Mouse (Mus musculus): ENCODE results near the gene Calhm5. TPM values are rescaled to one million over a fixed set of nuclear protein-coding genes. Genes with fewer than 3 reads are reported as not detected.

Calhm5 gene
- total and polyA plus RNA-seq, 2 experiments: 0.04 to 0.18 TPM

GRCm38 (mm10) chr10:34069606-34070005 is 26.7 kb downstream of the Calhm5 start:
- Histone ChIP-seq H3K4me3 (ENCODE audit: insufficient read depth, low read depth, low read length) (no peak overlapping the region), H3K4me1 (ENCODE audit: control insufficient read depth, insufficient read depth, low read length) (no peaks in the 10 kb centered on the region), H3K79me2 (ENCODE audit: control insufficient read depth, insufficient read depth, low read length) (no peaks in the 10 kb centered on the region), H3K27ac (replicated peaks; ENCODE audit: insufficient read depth, low read depth, low read length) (no peak overlapping the region), H3K9ac (ENCODE audit: low read depth, low read length) (no peak overlapping the region), H3K36me3 (ENCODE audit: control insufficient read depth, insufficient read depth, low read length) (no peaks in the 10 kb centered on the region), H3K27me3 (ENCODE audit: control insufficient read depth, insufficient read depth, low read length) (no peaks in the 10 kb centered on the region; the same call in 1 of the 2 replicates)
- WGBS: 63% methylated on average over 1 of the region's 1 CpGs
- no peak for DNase-seq (ENCODE audit: extremely low read depth, low read depth, low spot score)
- TF ChIP-seq CTCF (IDR thresholded peaks at IDR 0.05; ENCODE audit: low read depth, low read length): no peak
- no peak for TF ChIP-seq POLR2A (IDR thresholded peaks at IDR 0.05; ENCODE audit: extremely low read depth, insufficient read depth, low read length)

GRCm38 (mm10) chr10:34066591-34066990 is 29.7 kb downstream of the Calhm5 start:
- no peak overlapping the region for H3K27ac ChIP-seq (replicated peaks; ENCODE audit: insufficient read depth, low read depth, low read length)
- no peak for DNase-seq (ENCODE audit: extremely low read depth, low read depth, low spot score)
- TF ChIP-seq CTCF (IDR thresholded peaks at IDR 0.05; ENCODE audit: low read depth, low read length): no peak
- no peak for TF ChIP-seq POLR2A (IDR thresholded peaks at IDR 0.05; ENCODE audit: extremely low read depth, insufficient read depth, low read length)
- no peak overlapping the region for H3K9ac ChIP-seq (ENCODE audit: low read depth, low read length)
- WGBS: 40% methylated on average over 3 of the region's 3 CpGs
- no peaks in the 10 kb centered on the region for H3K4me1 ChIP-seq (ENCODE audit: control insufficient read depth, insufficient read depth, low read length)
- no peaks in the 10 kb centered on the region for H3K36me3 ChIP-seq (ENCODE audit: control insufficient read depth, insufficient read depth, low read length)
- no peaks in the 10 kb centered on the region for H3K79me2 ChIP-seq (ENCODE audit: control insufficient read depth, insufficient read depth, low read length)
- H3K27me3 ChIP-seq (ENCODE audit: control insufficient read depth, insufficient read depth, low read length): no peaks in the 10 kb centered on the region; the same call in 1 of the 2 replicates
- H3K4me3 ChIP-seq (ENCODE audit: insufficient read depth, low read depth, low read length): no peak overlapping the region

DNA sequence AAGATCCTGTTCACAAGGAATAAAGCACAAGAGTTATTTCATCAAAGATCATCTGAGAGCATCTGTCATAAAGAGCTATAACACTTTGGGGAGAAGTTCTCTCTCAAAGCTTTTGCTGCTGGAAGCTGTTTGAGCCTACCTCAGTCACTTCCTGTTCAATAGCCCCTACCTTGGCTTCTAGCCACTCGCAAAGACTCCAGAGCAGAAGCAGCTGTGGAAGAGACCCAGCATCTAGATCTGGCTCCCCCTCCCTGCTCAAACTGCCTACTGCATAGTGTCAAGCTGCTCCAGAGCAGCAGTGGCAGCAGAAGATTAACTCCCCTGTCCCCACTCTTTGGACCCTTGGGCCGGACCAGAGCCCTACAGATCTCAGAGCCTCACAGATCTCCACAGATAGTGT is 42.3 kb downstream of the Calhm5 start:
- no peak for DNase-seq (ENCODE audit: extremely low read depth, low read depth, low spot score)
- H3K36me3 ChIP-seq (ENCODE audit: control insufficient read depth, insufficient read depth, low read length): no peaks in the 10 kb centered on the region
- no peaks in the 10 kb centered on the region for H3K79me2 ChIP-seq (ENCODE audit: control insufficient read depth, insufficient read depth, low read length)
- H3K4me1 ChIP-seq (ENCODE audit: control insufficient read depth, insufficient read depth, low read length): no peaks in the 10 kb centered on the region
- 86% methylated on average over 2 of the region's 2 CpGs for WGBS
- no peak overlapping the region for H3K4me3 ChIP-seq (ENCODE audit: insufficient read depth, low read depth, low read length)
- no peak overlapping the region for H3K27ac ChIP-seq (replicated peaks; ENCODE audit: insufficient read depth, low read depth, low read length)
- no peaks in the 10 kb centered on the region for H3K27me3 ChIP-seq (ENCODE audit: control insufficient read depth, insufficient read depth, low read length)
- TF ChIP-seq CTCF (IDR thresholded peaks at IDR 0.05; ENCODE audit: low read depth, low read length) (no peak), POLR2A (IDR thresholded peaks at IDR 0.05; ENCODE audit: extremely low read depth, insufficient read depth, low read length) (no peak)
- no peak overlapping the region for H3K9ac ChIP-seq (ENCODE audit: low read depth, low read length)

- no peak for TF ChIP-seq CTCF (IDR thresholded peaks at IDR 0.05; ENCODE audit: low read depth, low read length)
- no peak for TF ChIP-seq POLR2A (IDR thresholded peaks at IDR 0.05; ENCODE audit: extremely low read depth, insufficient read depth, low read length)
- Histone ChIP-seq H3K27me3 (ENCODE audit: control insufficient read depth, insufficient read depth, low read length) (no peaks in the 10 kb centered on the region), H3K27ac (replicated peaks; ENCODE audit: insufficient read depth, low read depth, low read length) (no peak within 1 kb of the TSS), H3K4me1 (ENCODE audit: control insufficient read depth, insufficient read depth, low read length) (no peaks in the 10 kb centered on the region), H3K4me3 (ENCODE audit: insufficient read depth, low read depth, low read length) (no peak within 1 kb of the TSS), H3K79me2 (ENCODE audit: control insufficient read depth, insufficient read depth, low read length) (no peaks in the 10 kb centered on the region), H3K36me3 (ENCODE audit: control insufficient read depth, insufficient read depth, low read length) (no peaks in the 10 kb centered on the region), H3K9ac (ENCODE audit: low read depth, low read length) (no peak within 1 kb of the TSS)
- WGBS: 79% methylated on average over 5 of the region's 5 CpGs
- no peak for DNase-seq (ENCODE audit: extremely low read depth, low read depth, low spot score)
These were observed 52.1 kb downstream of the Calhm5 start, which contains the start of gene Calhm4 for GRCm38 (mm10) chr10:34044210-34044609. Calhm4 (minus strand) TSS chr10:34044310.

Other genes with a start within 250 kb of the Calhm5 start
- 78.9 and 564 TPM in 2 replicates for gene Sult3a1, start 238.8 kb downstream of the Calhm5 start, total RNA-seq (2014; rRNA removed)
- 4.2 and 15.5 TPM in 2 replicates for gene Sult3a1, start 238.8 kb downstream of the Calhm5 start, polyA plus RNA-seq (2012; rRNA removed)
- 0.27 and 1.1 TPM in 2 replicates for gene Rsph4a, start 191.4 kb downstream of the Calhm5 start, total RNA-seq (2014; rRNA removed)
- gene Rsph4a, start 191.4 kb downstream of the Calhm5 start, polyA plus RNA-seq (2012; rRNA removed): 0.25 and 0.43 TPM in 2 replicates
- 8.0 and 10.8 TPM in 2 replicates for gene Zup1, start 145.2 kb downstream of the Calhm5 start, total RNA-seq (2014; rRNA removed)
- gene Zup1, start 145.2 kb downstream of the Calhm5 start, polyA plus RNA-seq (2012; rRNA removed): 2.2 and 2.3 TPM in 2 replicates
- 31.7 and 37.5 TPM in 2 replicates for gene Rwdd1, start 76.9 kb downstream of the Calhm5 start, total RNA-seq (2014; rRNA removed)
- 25.0 and 26.8 TPM in 2 replicates for gene Rwdd1, start 76.9 kb downstream of the Calhm5 start, polyA plus RNA-seq (2012; rRNA removed)
- gene Trappc3l, start 58.9 kb downstream of the Calhm5 start, total RNA-seq (2014; rRNA removed): not detected in 2 replicates
- gene Trappc3l, start 58.9 kb downstream of the Calhm5 start, polyA plus RNA-seq (2012; rRNA removed): not detected in 2 replicates
- gene Calhm4, start 52.2 kb downstream of the Calhm5 start, total RNA-seq (2014; rRNA removed): not detected in 2 replicates
- not detected in 2 replicates for gene Calhm4, start 52.2 kb downstream of the Calhm5 start, polyA plus RNA-seq (2012; rRNA removed)
- gene Calhm6, start 31.5 kb upstream of the Calhm5 start, total RNA-seq (2014; rRNA removed): 2.6 and 5.3 TPM in 2 replicates
- gene Calhm6, start 31.5 kb upstream of the Calhm5 start, polyA plus RNA-seq (2012; rRNA removed): 1.8 and 3.9 TPM in 2 replicates
- gene Dse, start 111.2 kb upstream of the Calhm5 start, total RNA-seq (2014; rRNA removed): 12.5 and 15.2 TPM in 2 replicates
- 1.9 and 4.4 TPM in 2 replicates for gene Dse, start 111.2 kb upstream of the Calhm5 start, polyA plus RNA-seq (2012; rRNA removed)
- 12.9 and 14.5 TPM in 2 replicates for gene Tspyl1, start 185.7 kb upstream of the Calhm5 start, total RNA-seq (2014; rRNA removed)
- gene Tspyl1, start 185.7 kb upstream of the Calhm5 start, polyA plus RNA-seq (2012; rRNA removed): 13.1 and 13.6 TPM in 2 replicates
- 2.8 and 3.2 TPM in 2 replicates for gene Tspyl4, start 200.9 kb upstream of the Calhm5 start, total RNA-seq (2014; rRNA removed)
- 1.7 and 4.6 TPM in 2 replicates for gene Tspyl4, start 200.9 kb upstream of the Calhm5 start, polyA plus RNA-seq (2012; rRNA removed)

All from liver, adult 2 months (tissue).